13 mouse cellular contexts compared by ENCODE assay signal in genomic region chr2:108622367-108623162, GRCm38 (mm10).
DNase-seq lines count a peak whose midpoint lies in the region; ATAC-seq and TF ChIP-seq lines count a peak whose summit lies in the region.
"Had no signal": no experiment of that assay in that cellular context is flagged by ENCODE, and none has a peak within 500 bp of the region (broad histone marks: within the 10 kb centered on the region; RNA-seq: fewer than 3 reads in every experiment).

No protein-coding gene starts in this region.

- ATAC-seq in heart, embryonic 15.5 days (replicated peaks; ENCODE audit: insufficient number of reproducible peaks, insufficient read depth, low FRiP score, low read depth): peak; percentile 77
- ATAC-seq in intestine, embryonic 15.5 days: peak; percentile 75
- ATAC-seq in stomach, postnatal 0 days (ENCODE audit: low FRiP score, low TSS enrichment): peak; percentile 82
- ATAC-seq in midbrain, embryonic 16.5 days: no peak
- ATAC-seq: forebrain, embryonic 14.5 days; inflammation-experienced regulatory T-cells, adult 6 months had no signal

- H3K27me3 ChIP-seq in heart, embryonic 15.5 days: no peaks in the 10 kb centered on the region
- H3K27me3 ChIP-seq in heart, embryonic 10.5 days (ENCODE audit: insufficient read depth, poor library complexity, severe bottlenecking): no peaks in the 10 kb centered on the region
- no peaks in the 10 kb centered on the region for H3K27me3 ChIP-seq in intestine, embryonic 15.5 days (replicated peaks)
- no peaks in the 10 kb centered on the region for H3K27me3 ChIP-seq in stomach, postnatal 0 days (ENCODE audit: control insufficient read depth, insufficient read depth, low read length)
- no peaks in the 10 kb centered on the region for H3K27me3 ChIP-seq in midbrain, embryonic 16.5 days (ENCODE audit: control insufficient read depth, insufficient read depth, low read depth, low read length)
- H3K27me3 ChIP-seq: CH12.LX had no signal

- TF ChIP-seq CTCF in stomach, postnatal 0 days (IDR thresholded peaks at IDR 0.05; ENCODE audit: low read depth): no peak

- H3K27ac ChIP-seq in heart, embryonic 15.5 days: peak overlapping the region; percentile 31
- no peak overlapping the region for H3K27ac ChIP-seq in heart, embryonic 10.5 days
- H3K27ac ChIP-seq in intestine, embryonic 15.5 days: no peak overlapping the region
- no peak overlapping the region for H3K27ac ChIP-seq in stomach, postnatal 0 days (replicated peaks)
- no peak overlapping the region for H3K27ac ChIP-seq in midbrain, embryonic 16.5 days (ENCODE audit: low read length)
- H3K27ac ChIP-seq: left cerebral cortex, adult 2 months had no signal

- no peaks in the 10 kb centered on the region for H3K36me3 ChIP-seq in heart, embryonic 15.5 days
- H3K36me3 ChIP-seq in heart, embryonic 10.5 days: no peaks in the 10 kb centered on the region
- no peaks in the 10 kb centered on the region for H3K36me3 ChIP-seq in intestine, embryonic 15.5 days
- H3K36me3 ChIP-seq in stomach, postnatal 0 days (ENCODE audit: control insufficient read depth, insufficient read depth, low read length): no peaks in the 10 kb centered on the region
- no peaks in the 10 kb centered on the region for H3K36me3 ChIP-seq in midbrain, embryonic 16.5 days (ENCODE audit: control insufficient read depth, insufficient read depth, low read length)

- H3K4me3 ChIP-seq in heart, embryonic 15.5 days: no peak overlapping the region
- no peak overlapping the region for H3K4me3 ChIP-seq in heart, embryonic 10.5 days
- H3K4me3 ChIP-seq in intestine, embryonic 15.5 days (replicated peaks): no peak overlapping the region
- H3K4me3 ChIP-seq in stomach, postnatal 0 days (ENCODE audit: low read depth, low read length): no peak overlapping the region
- H3K4me3 ChIP-seq in midbrain, embryonic 16.5 days (ENCODE audit: low read depth, low read length): no peak overlapping the region
- H3K4me3 ChIP-seq: left cerebral cortex, adult 2 months had no signal

- no peak overlapping the region for H3K9ac ChIP-seq in heart, embryonic 15.5 days
- no peak overlapping the region for H3K9ac ChIP-seq in intestine, embryonic 15.5 days
- no peak overlapping the region for H3K9ac ChIP-seq in stomach, postnatal 0 days (ENCODE audit: low read length)
- H3K9ac ChIP-seq in midbrain, embryonic 16.5 days (ENCODE audit: low read depth, low read length): no peak overlapping the region

- no peaks in the 10 kb centered on the region for H3K9me3 ChIP-seq in heart, embryonic 15.5 days (replicated peaks)
- no peaks in the 10 kb centered on the region for H3K9me3 ChIP-seq in heart, embryonic 10.5 days
- H3K9me3 ChIP-seq in intestine, embryonic 15.5 days: no peaks in the 10 kb centered on the region
- no peaks in the 10 kb centered on the region for H3K9me3 ChIP-seq in stomach, postnatal 0 days (ENCODE audit: control insufficient read depth, low read length)
- no peaks in the 10 kb centered on the region for H3K9me3 ChIP-seq in midbrain, embryonic 16.5 days (replicated peaks; ENCODE audit: control insufficient read depth, low read length, poor library complexity, severe bottlenecking)

- no peak for DNase-seq in heart, embryonic 10.5 days (ENCODE audit: low spot score)
- peak; percentile 1 for DNase-seq in retina, postnatal 1 day
- DNase-seq in retina, embryonic 14.5 days (ENCODE audit: low spot score): no peak
- DNase-seq in stomach, postnatal 0 days (ENCODE audit: low spot score): no peak
- no peak for DNase-seq in cerebellum, adult 11 months
- DNase-seq: gastrocnemius, postnatal 36 days had no signal

- H3K4me2 ChIP-seq in heart, embryonic 15.5 days: no peak overlapping the region
- no peak overlapping the region for H3K4me2 ChIP-seq in intestine, embryonic 15.5 days (replicated peaks)
- H3K4me2 ChIP-seq in stomach, postnatal 0 days (replicated peaks; ENCODE audit: low read depth): no peak overlapping the region
- no peak overlapping the region for H3K4me2 ChIP-seq in midbrain, embryonic 16.5 days (ENCODE audit: low read length)

- TF ChIP-seq EP300 in stomach, postnatal 0 days (optimal IDR thresholded peaks at IDR 0.05): no peak

- H3K4me1 ChIP-seq in heart, embryonic 15.5 days (replicated peaks): peaks cover 6% of the 10 kb centered on the region; the same call in 1 of the 2 replicates
- no peaks in the 10 kb centered on the region for H3K4me1 ChIP-seq in heart, embryonic 10.5 days
- no peaks in the 10 kb centered on the region for H3K4me1 ChIP-seq in intestine, embryonic 15.5 days (replicated peaks)
- no peaks in the 10 kb centered on the region for H3K4me1 ChIP-seq in stomach, postnatal 0 days (replicated peaks; ENCODE audit: control insufficient read depth, insufficient read depth)
- H3K4me1 ChIP-seq in midbrain, embryonic 16.5 days (ENCODE audit: control insufficient read depth, insufficient read depth, low read length): no peaks in the 10 kb centered on the region

- WGBS in heart, embryonic 15.5 days: 34% methylated on average over 4 of the region's 4 CpGs
- WGBS in heart, embryonic 10.5 days: 53% methylated on average over 4 of the region's 4 CpGs
- WGBS in intestine, embryonic 15.5 days: 30% methylated on average over 4 of the region's 4 CpGs
- WGBS in stomach, postnatal 0 days: 9% methylated on average over 4 of the region's 4 CpGs
- 77% methylated on average over 4 of the region's 4 CpGs for WGBS in midbrain, embryonic 16.5 days
